Mouse (Mus musculus): ENCODE measurements around the gene Aldh16a1. TPM values are rescaled to one million over a fixed set of nuclear protein-coding genes. Genes with fewer than 3 reads are reported as not detected.

The Aldh16a1 gene
- total and polyA plus RNA-seq, 3 experiments = 26.9 to 49.8 (median 45.1) TPM

- no peaks in the 10 kb centered on the region for H3K9me3 ChIP-seq (replicated peaks; ENCODE audit: low read length)
- no peak overlapping the region for H3K9ac ChIP-seq (ENCODE audit: insufficient read depth, low read depth)
- 0 out of 2 replicates have a peak overlapping the region, but pooled peaks have one; percentile 68 for H3K4me2 ChIP-seq (ENCODE audit: insufficient read depth, low read depth, poor library complexity, severe bottlenecking)
- in situ Hi-C loops (cut with MboI; ENCODE audit: low pct_ligation_motif_present, low pct_unique_long_range_greater_than_20kb, low sequenced_read_pairs) = loop anchor here (5.0 kb wide), 1 partner anchor 43 kb away; no protein-coding TSS in a partner anchor
- TF ChIP-seq ZKSCAN1 (IDR thresholded peaks at IDR 0.05; ENCODE audit: borderline replicate concordance, low read depth, low read length) (no peak), USF1 (IDR thresholded peaks at IDR 0.05; ENCODE audit: low read depth, low read length) (no peak), MXI1 (IDR thresholded peaks at IDR 0.05; ENCODE audit: low read depth, low read length) (no peak), RAD21 (IDR thresholded peaks at IDR 0.05; ENCODE audit: low read depth, low read length) (no peak), E2F4 (IDR thresholded peaks at IDR 0.05; ENCODE audit: insufficient replicate concordance, low read depth, low read length) (no peak), KAT2A (IDR thresholded peaks at IDR 0.05; ENCODE audit: insufficient replicate concordance, low read length) (no peak), RCOR1 (conservative IDR thresholded peaks at IDR 0.05; ENCODE audit: low read depth, low read length) (no peak), CHD1 (IDR thresholded peaks at IDR 0.05; ENCODE audit: low read depth, low read length) (no peak), MEF2A (IDR thresholded peaks at IDR 0.05; ENCODE audit: borderline replicate concordance, low read depth, low read length) (no peak), CHD2 (IDR thresholded peaks at IDR 0.05; ENCODE audit: low read length) (no peak), MAFK (IDR thresholded peaks at IDR 0.05; ENCODE audit: insufficient replicate concordance, low read length) (no peak), SMC3 (IDR thresholded peaks at IDR 0.05; ENCODE audit: low read depth, low read length) (no peak), ETS1 (conservative IDR thresholded peaks at IDR 0.05; ENCODE audit: low read depth, low read length) (no peak), MAZ (IDR thresholded peaks at IDR 0.05; ENCODE audit: low read depth, low read length) (no peak), EP300 (IDR thresholded peaks at IDR 0.05; ENCODE audit: low read length) (no peak), SIN3A (IDR thresholded peaks at IDR 0.05; ENCODE audit: low read length) (no peak), HCFC1 (IDR thresholded peaks at IDR 0.05; ENCODE audit: low read depth, low read length) (no peak), UBTF (IDR thresholded peaks at IDR 0.05; ENCODE audit: low read depth, low read length) (no peak), JUND (conservative IDR thresholded peaks at IDR 0.05; ENCODE audit: low read depth, low read length) (no peak), ZC3H11A (IDR thresholded peaks at IDR 0.05; ENCODE audit: low read depth, low read length) (no peak)
- H3K36me3 ChIP-seq (replicated peaks in 1 of 2; ENCODE audit: control insufficient read depth in 1 of 2, insufficient read depth in 1 of 2, low read length in 1 of 2) = peaks cover 51 to 63% of the 10 kb centered on the region in 2 experiments
- peak overlapping the region in 1 of 3 experiments; percentile 93 for H3K4me3 ChIP-seq (replicated peaks in 1 of 3; ENCODE audit: low read depth in 2 of 3, low read length in 2 of 3, poor library complexity in 1 of 3)
- H3K79me2 ChIP-seq (replicated peaks; ENCODE audit: control insufficient read depth, extremely low read depth, insufficient read depth, poor library complexity, severe bottlenecking) = peaks cover 44% of the 10 kb centered on the region
- dilution Hi-C loops (cut with MboI; ENCODE audit: extremely low pct_ligation_motif_present, extremely low pct_unique_long_range_greater_than_20kb, low sequenced_read_pairs) = no loop called here
- DNase-seq (ENCODE audit: extremely low read depth) = peak; percentile 56
- peaks cover 12 to 48% of the 10 kb centered on the region in 2 experiments for H3K4me1 ChIP-seq (ENCODE audit: control insufficient read depth in 1 of 2, insufficient read depth in 2 of 2)
- peak overlapping the region; percentile 82; the same call in 1 of the 2 replicates for H3K27ac ChIP-seq (ENCODE audit: insufficient read depth, low read depth)
- H3K27me3 ChIP-seq (replicated peaks) = no peaks in the 10 kb centered on the region
Observed at GRCm38 (mm10) chr7:45125144-45125600, 29.2 kb downstream of the Aldh16a1 start.

All from CH12.LX (cell line).